Mouse (Mus musculus) cerebellum, adult 2 months (tissue): ENCODE results near the gene Inava. TPM values are rescaled to one million over a fixed set of nuclear protein-coding genes. Genes with fewer than 3 reads are reported as not detected.

ENCODE experiments used
- DNase-seq, 2 experiments: peaks; one replicate each; pipeline ENCODE4 v3.0.0; 2021
- H3K27ac ChIP-seq: fragments of 200-500 bp; 2 replicates; pipeline ENCODE4 v1.5.1; 2012; ENCODE audit warnings: low read length, control low read depth, inconsistent platforms; ENCODE audit not compliant: insufficient read depth
- H3K27me3 ChIP-seq: fragments of 200-500 bp; 2 replicates; pipeline ENCODE4 v1.6.1; 2012; ENCODE audit warnings: inconsistent platforms, mild to moderate bottlenecking, low read length, moderate library complexity; ENCODE audit not compliant: control insufficient read depth, insufficient read depth
- H3K4me1 ChIP-seq: fragments of 200-500 bp; 2 replicates; pipeline ENCODE4 v1.6.1; 2011; ENCODE audit warnings: low read length; ENCODE audit not compliant: control insufficient read depth, insufficient read depth
- H3K4me3 ChIP-seq: fragments of 200-500 bp; replicated peaks from 2 replicates; pipeline ENCODE3; 2011; ENCODE audit warnings: mild to moderate bottlenecking, low read depth, low read length, control low read depth; ENCODE audit not compliant: insufficient read depth
- CTCF ChIP-seq: fragments of 200-500 bp; IDR thresholded peaks from 2 replicates; pipeline ENCODE4 v1.5.1; 2011; ENCODE audit warnings: low read depth, mild to moderate bottlenecking, control low read depth, low read length, moderate library complexity, borderline replicate concordance; ENCODE audit not compliant: insufficient read depth
- POLR2A ChIP-seq: fragments of 200-500 bp; IDR thresholded peaks from 2 replicates; pipeline ENCODE4 v1.6.1; 2011; ENCODE audit warnings: low read length, control low read depth, borderline replicate concordance; ENCODE audit not compliant: insufficient read depth
- WGBS: fragments of 180-500 bp; shearing (Covaris S2); methylation state at CpG from one replicate; pipeline ENCODE4 v1.1.7; 2018; 5-methylcytosine and 5-hydroxymethylcytosine counted together
- polyA plus RNA-seq: library from polyadenylated mRNA; depleted of rRNA; stranded (reverse); fragments of >200 nt; gene quantifications from 2 replicates; pipeline ENCODE4 v1.2.3, GENCODE M21; 2012; rRNA removed

Gene Inava
- polyA plus RNA-seq, 1 experiment: 1.8 TPM

DNA sequence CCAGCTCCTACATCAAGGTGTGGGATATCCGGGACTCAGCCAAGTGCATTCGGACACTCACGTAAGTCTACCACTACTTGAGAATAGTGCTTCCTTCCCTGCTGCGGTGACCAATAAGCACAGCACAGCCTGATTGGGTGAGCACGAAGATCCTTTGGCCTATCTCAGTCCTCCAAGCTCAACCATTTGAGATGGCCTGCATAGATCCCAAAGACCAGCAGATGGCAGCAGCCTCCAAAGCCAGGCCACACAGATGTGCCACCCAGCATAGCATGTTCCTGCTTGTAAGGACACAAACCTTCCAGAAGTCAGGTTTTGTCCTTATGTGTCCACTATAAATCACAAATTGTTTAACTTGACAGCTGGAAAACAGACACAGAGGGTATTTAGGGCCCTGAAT, 64.0 kb downstream of the Inava start:
- TF ChIP-seq POLR2A (no peak), CTCF (peak; percentile 92)
- WGBS: 6% methylated on average over 5 of the region's 5 CpGs
- no peak overlapping the region for H3K4me3 ChIP-seq
- H3K27ac ChIP-seq: no peak overlapping the region
- peaks cover 10% of the 10 kb centered on the region; the same call in 1 of the 2 replicates for H3K4me1 ChIP-seq
- no peaks in the 10 kb centered on the region for H3K27me3 ChIP-seq
- DNase-seq: peak; percentile 73 to 75

DNA sequence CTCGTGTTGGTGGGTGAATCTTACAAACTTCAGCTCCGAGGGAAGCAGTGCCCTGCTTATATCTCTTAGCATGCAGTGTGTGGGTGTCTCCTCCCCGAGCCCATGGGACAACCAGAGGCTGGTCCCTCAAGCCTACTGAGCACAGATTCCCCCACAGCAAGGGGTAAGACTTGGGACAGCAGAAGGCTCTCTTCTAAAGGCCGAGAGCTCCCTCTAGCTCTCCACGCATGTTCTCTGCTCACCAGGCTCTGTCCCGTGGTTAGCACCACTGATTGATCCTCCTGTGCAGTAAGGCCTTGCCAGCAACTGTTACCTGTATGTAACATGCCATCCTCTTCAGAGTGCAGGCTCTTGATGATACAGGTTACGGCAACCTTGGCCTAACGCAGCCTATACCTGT, 66.4 kb downstream of the Inava start:
- Histone ChIP-seq H3K4me1 (no peaks in the 10 kb centered on the region), H3K4me3 (no peak overlapping the region), H3K27ac (no peak overlapping the region), H3K27me3 (no peaks in the 10 kb centered on the region)
- DNase-seq: peak in 1 of 2 experiments; percentile 19
- TF ChIP-seq POLR2A (no peak), CTCF (peak; percentile 38; the same call in 1 of the 2 replicates)
- WGBS: 68% methylated on average over 8 of the region's 8 CpGs

DNA sequence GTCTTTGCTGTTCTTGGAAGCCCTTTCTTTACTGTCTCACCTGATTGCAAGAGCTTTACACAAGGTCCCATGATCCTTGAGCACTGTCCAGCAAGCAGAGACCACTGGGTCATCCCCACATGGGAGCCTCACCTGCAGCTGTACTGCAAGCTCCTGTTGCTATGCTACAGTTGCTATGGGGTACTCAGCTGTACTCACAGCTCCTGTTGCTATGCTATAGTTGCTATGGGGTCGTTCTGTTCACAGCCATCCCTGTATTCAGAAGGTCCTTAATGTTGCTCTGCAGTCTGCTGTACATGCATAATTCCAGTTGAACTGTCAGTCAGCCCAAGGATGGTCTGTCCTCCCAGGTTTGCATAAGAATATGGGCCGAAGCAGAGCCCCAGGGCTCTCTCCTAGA, 68.6 kb downstream of the Inava start:
- H3K27me3 ChIP-seq: no peaks in the 10 kb centered on the region
- no peak for TF ChIP-seq CTCF
- TF ChIP-seq POLR2A: no peak
- H3K4me1 ChIP-seq: no peaks in the 10 kb centered on the region
- no peak for DNase-seq
- WGBS: 23% methylated on average over 2 of the region's 2 CpGs
- no peak overlapping the region for H3K27ac ChIP-seq
- H3K4me3 ChIP-seq: no peak overlapping the region

Other genes starting within 250 kb of the Inava start
- 0.33 and 0.65 TPM in 2 replicates for gene Igfn1, start 227.9 kb downstream of the Inava start, polyA plus RNA-seq
- gene Tmem9, start 226.1 kb downstream of the Inava start, polyA plus RNA-seq: 141 and 143 TPM in 2 replicates
- gene Ascl5, start 183.5 kb downstream of the Inava start, polyA plus RNA-seq: not detected in 2 replicates
- gene Cacna1s, start 181.5 kb downstream of the Inava start, polyA plus RNA-seq: 1.2 and 1.3 TPM in 2 replicates
- 19.1 and 21.0 TPM in 2 replicates for gene Kif21b, start 102.9 kb downstream of the Inava start, polyA plus RNA-seq
- gene Mroh3, start 21.4 kb downstream of the Inava start, polyA plus RNA-seq: 0.63 and 1.0 TPM in 2 replicates
- 7.0 and 7.7 TPM in 2 replicates for gene Gpr25, start 26.6 kb upstream of the Inava start, polyA plus RNA-seq
- gene Camsap2, start 111.8 kb upstream of the Inava start, polyA plus RNA-seq: 51.1 and 51.2 TPM in 2 replicates
- 8.0 and 8.5 TPM in 2 replicates for gene Ddx59, start 181.0 kb upstream of the Inava start, polyA plus RNA-seq
- 0.13 and 0.33 TPM in 2 replicates for gene Kif14, start 232.1 kb upstream of the Inava start, polyA plus RNA-seq